Mouse (Mus musculus) embryo, embryonic 11.5 days (tissue): ENCODE data around the gene Gpatch2.

Experiments used
- DNase-seq: peaks from one replicate; pipeline ENCODE4 v3.0.0-alpha.2; 2012; ENCODE audit warnings: low read depth, low spot score

Gpatch2 gene

GRCm38 (mm10) chr1:187244734-187245133 is 29.4 kb downstream of the Gpatch2 start:
- no peak for DNase-seq

GRCm38 (mm10) chr1:187250741-187251262 is 35.5 kb downstream of the Gpatch2 start:
- no peak for DNase-seq

GRCm38 (mm10) chr1:187258756-187259155 is 43.4 kb downstream of the Gpatch2 start:
- DNase-seq: no peak

- DNase-seq: no peak
Measured at GRCm38 (mm10) chr1:187267601-187268000, 52.3 kb downstream of the Gpatch2 start.

GRCm38 (mm10) chr1:187270318-187271247 is 55.3 kb downstream of the Gpatch2 start:
- no peak for DNase-seq

GRCm38 (mm10) chr1:187277324-187277723 is 62.0 kb downstream of the Gpatch2 start:
- DNase-seq: no peak

- DNase-seq: no peak
Measured at GRCm38 (mm10) chr1:187278472-187278871, 63.2 kb downstream of the Gpatch2 start.

GRCm38 (mm10) chr1:187279776-187280175 is 64.5 kb downstream of the Gpatch2 start:
- DNase-seq: no peak

GRCm38 (mm10) chr1:187282321-187282720 is 67.0 kb downstream of the Gpatch2 start:
- DNase-seq: no peak

- DNase-seq: no peak
Measured at GRCm38 (mm10) chr1:187282804-187283203, 67.5 kb downstream of the Gpatch2 start.

GRCm38 (mm10) chr1:187285735-187286134 is 70.4 kb downstream of the Gpatch2 start:
- no peak for DNase-seq

- no peak for DNase-seq
Measured at GRCm38 (mm10) chr1:187286411-187286810, 71.1 kb downstream of the Gpatch2 start.

GRCm38 (mm10) chr1:187286924-187287323 is 71.6 kb downstream of the Gpatch2 start:
- no peak for DNase-seq

- DNase-seq: no peak
Measured at GRCm38 (mm10) chr1:187290186-187290585, 74.9 kb downstream of the Gpatch2 start.

GRCm38 (mm10) chr1:187291480-187292394 is 76.4 kb downstream of the Gpatch2 start:
- no peak for DNase-seq

- DNase-seq: no peak
Measured at GRCm38 (mm10) chr1:187292395-187292749, 77.1 kb downstream of the Gpatch2 start.

- DNase-seq: no peak
Measured at GRCm38 (mm10) chr1:187293233-187293632, 77.9 kb downstream of the Gpatch2 start.

- DNase-seq: no peak
Measured at GRCm38 (mm10) chr1:187294522-187294921, 79.2 kb downstream of the Gpatch2 start.

- DNase-seq: no peak
Measured at GRCm38 (mm10) chr1:187295038-187295559, 79.8 kb downstream of the Gpatch2 start.

GRCm38 (mm10) chr1:187295711-187296110 is 80.4 kb downstream of the Gpatch2 start:
- DNase-seq: no peak

- no peak for DNase-seq
Measured at GRCm38 (mm10) chr1:187299236-187299635, 83.9 kb downstream of the Gpatch2 start.

GRCm38 (mm10) chr1:187300626-187301025 is 85.3 kb downstream of the Gpatch2 start:
- DNase-seq: no peak
